Mouse (Mus musculus) spleen, adult 2 months (tissue): ENCODE measurements around the gene Eef2.

Experiments used
- CTCF ChIP-seq: fragments of 200-500 bp; IDR thresholded peaks from 2 replicates; pipeline ENCODE4 v1.5.1; 2011; ENCODE audit warnings: mild to moderate bottlenecking, inconsistent platforms; ENCODE audit not compliant: insufficient read depth, insufficient read length, insufficient replicate concordance; ENCODE audit errors: extremely low read depth
- POLR2A ChIP-seq: fragments of 200-500 bp; IDR thresholded peaks from 2 replicates; pipeline ENCODE4 v1.6.1; 2011; ENCODE audit warnings: low read depth, low read length, inconsistent platforms

GRCm38 (mm10) chr10:81152609-81153008, 23.8 kb upstream of the Eef2 start:
- TF ChIP-seq CTCF (no peak), POLR2A (no peak)
